Mouse (Mus musculus): ENCODE data around the gene Sftpd. TPM values are rescaled to one million over a fixed set of nuclear protein-coding genes. Genes with fewer than 3 reads are reported as not detected.

Sftpd gene
- not detected in 2 replicates for polyA plus RNA-seq (2012; ENCODE audit: insufficient read depth, low replicate concordance)

- Histone ChIP-seq H3K36me3 (replicated peaks; ENCODE audit: low read length) (no peaks in the 10 kb centered on the region), H3K4me1 (no peaks in the 10 kb centered on the region), H3K27me3 (replicated peaks) (no peaks in the 10 kb centered on the region), H3K9me3 (peaks cover 9% of the 10 kb centered on the region; the same call in 1 of the 2 replicates), H3K4me3 (replicated peaks) (no peak within 1 kb of the TSS)
- TF ChIP-seq FLI1 (IDR thresholded peaks at IDR 0.05; ENCODE audit: low read length) (no peak), GATA1 (IDR thresholded peaks at IDR 0.05; ENCODE audit: borderline replicate concordance, low read length) (no peak)
These were observed at the start of gene Sftpd for GRCm38 (mm10) chr14:41185059-41185821. Gene Sftpd, minus strand, starts transcription at chr14:41185149.

- TF ChIP-seq FLI1 (IDR thresholded peaks at IDR 0.05; ENCODE audit: low read length) (no peak), GATA1 (IDR thresholded peaks at IDR 0.05; ENCODE audit: borderline replicate concordance, low read length) (no peak)
- peaks cover 15% of the 10 kb centered on the region for H3K9me3 ChIP-seq
- no peaks in the 10 kb centered on the region for H3K4me1 ChIP-seq
- H3K4me3 ChIP-seq (replicated peaks) = no peak overlapping the region
- H3K27me3 ChIP-seq (replicated peaks) = no peaks in the 10 kb centered on the region
- no peaks in the 10 kb centered on the region for H3K36me3 ChIP-seq (replicated peaks; ENCODE audit: low read length)
These were observed 13.2 kb upstream of the Sftpd start for GRCm38 (mm10) chr14:41198037-41198730.

GRCm38 (mm10) chr14:41189496-41189895 is 4.5 kb upstream of the Sftpd start:
- TF ChIP-seq GATA1 (IDR thresholded peaks at IDR 0.05; ENCODE audit: borderline replicate concordance, low read length) (no peak), FLI1 (IDR thresholded peaks at IDR 0.05; ENCODE audit: low read length) (no peak)
- H3K36me3 ChIP-seq (replicated peaks; ENCODE audit: low read length) = no peaks in the 10 kb centered on the region
- no peaks in the 10 kb centered on the region for H3K27me3 ChIP-seq (replicated peaks)
- peaks cover 28% of the 10 kb centered on the region for H3K9me3 ChIP-seq
- H3K4me1 ChIP-seq = no peaks in the 10 kb centered on the region
- H3K4me3 ChIP-seq (replicated peaks) = no peak overlapping the region

- Histone ChIP-seq H3K9me3 (no peaks in the 10 kb centered on the region), H3K36me3 (replicated peaks; ENCODE audit: low read length) (no peaks in the 10 kb centered on the region), H3K4me1 (no peaks in the 10 kb centered on the region), H3K27me3 (replicated peaks) (no peaks in the 10 kb centered on the region), H3K4me3 (replicated peaks) (no peak overlapping the region)
- TF ChIP-seq FLI1 (IDR thresholded peaks at IDR 0.05; ENCODE audit: low read length) (no peak), GATA1 (IDR thresholded peaks at IDR 0.05; ENCODE audit: borderline replicate concordance, low read length) (no peak)
These were observed 10.1 kb downstream of the Sftpd start for GRCm38 (mm10) chr14:41174802-41175201.

GRCm38 (mm10) chr14:41170514-41170913 is 14.4 kb downstream of the Sftpd start:
- Histone ChIP-seq H3K4me3 (replicated peaks) (no peak overlapping the region), H3K27me3 (replicated peaks) (no peaks in the 10 kb centered on the region), H3K36me3 (replicated peaks; ENCODE audit: low read length) (no peaks in the 10 kb centered on the region), H3K9me3 (no peaks in the 10 kb centered on the region), H3K4me1 (no peaks in the 10 kb centered on the region)
- TF ChIP-seq GATA1 (IDR thresholded peaks at IDR 0.05; ENCODE audit: borderline replicate concordance, low read length) = no peak
- TF ChIP-seq FLI1 (IDR thresholded peaks at IDR 0.05; ENCODE audit: low read length) = no peak

- Histone ChIP-seq H3K9me3 (no peaks in the 10 kb centered on the region), H3K4me3 (replicated peaks) (no peak overlapping the region), H3K27me3 (replicated peaks) (no peaks in the 10 kb centered on the region), H3K4me1 (no peaks in the 10 kb centered on the region), H3K36me3 (replicated peaks; ENCODE audit: low read length) (no peaks in the 10 kb centered on the region)
- TF ChIP-seq GATA1 (IDR thresholded peaks at IDR 0.05; ENCODE audit: borderline replicate concordance, low read length) (no peak), FLI1 (IDR thresholded peaks at IDR 0.05; ENCODE audit: low read length) (no peak)
These were observed 16.4 kb downstream of the Sftpd start for GRCm38 (mm10) chr14:41168567-41168966.

GRCm38 (mm10) chr14:41167278-41167677 is 17.7 kb downstream of the Sftpd start:
- no peaks in the 10 kb centered on the region for H3K4me1 ChIP-seq
- no peaks in the 10 kb centered on the region for H3K36me3 ChIP-seq (replicated peaks; ENCODE audit: low read length)
- H3K9me3 ChIP-seq = no peaks in the 10 kb centered on the region
- TF ChIP-seq FLI1 (IDR thresholded peaks at IDR 0.05; ENCODE audit: low read length) = no peak
- TF ChIP-seq GATA1 (IDR thresholded peaks at IDR 0.05; ENCODE audit: borderline replicate concordance, low read length) = no peak
- no peak overlapping the region for H3K4me3 ChIP-seq (replicated peaks)
- H3K27me3 ChIP-seq (replicated peaks) = no peaks in the 10 kb centered on the region

- Histone ChIP-seq H3K9me3 (no peaks in the 10 kb centered on the region), H3K27me3 (replicated peaks) (no peaks in the 10 kb centered on the region), H3K36me3 (replicated peaks; ENCODE audit: low read length) (no peaks in the 10 kb centered on the region), H3K4me3 (replicated peaks) (no peak overlapping the region), H3K4me1 (no peaks in the 10 kb centered on the region)
- TF ChIP-seq GATA1 (IDR thresholded peaks at IDR 0.05; ENCODE audit: borderline replicate concordance, low read length) (no peak), FLI1 (IDR thresholded peaks at IDR 0.05; ENCODE audit: low read length) (no peak)
These were observed 22.3 kb downstream of the Sftpd start for GRCm38 (mm10) chr14:41162663-41163062.

GRCm38 (mm10) chr14:41160743-41161142 is 24.2 kb downstream of the Sftpd start:
- H3K9me3 ChIP-seq = no peaks in the 10 kb centered on the region
- no peaks in the 10 kb centered on the region for H3K36me3 ChIP-seq (replicated peaks; ENCODE audit: low read length)
- no peaks in the 10 kb centered on the region for H3K4me1 ChIP-seq

GRCm38 (mm10) chr14:41160076-41160475 is 24.9 kb downstream of the Sftpd start:
- TF ChIP-seq GATA1 (IDR thresholded peaks at IDR 0.05; ENCODE audit: borderline replicate concordance, low read length) = no peak
- TF ChIP-seq FLI1 (IDR thresholded peaks at IDR 0.05; ENCODE audit: low read length) = no peak

More at GRCm38 (mm10) chr14:41160743-41161142, 24.2 kb downstream of the Sftpd start:
- no peak overlapping the region for H3K4me3 ChIP-seq (replicated peaks)
- TF ChIP-seq FLI1 (IDR thresholded peaks at IDR 0.05; ENCODE audit: low read length) (no peak), GATA1 (IDR thresholded peaks at IDR 0.05; ENCODE audit: borderline replicate concordance, low read length) (no peak)
- H3K27me3 ChIP-seq (replicated peaks) = no peaks in the 10 kb centered on the region

More at GRCm38 (mm10) chr14:41160076-41160475, 24.9 kb downstream of the Sftpd start:
- Histone ChIP-seq H3K4me1 (no peaks in the 10 kb centered on the region), H3K36me3 (replicated peaks; ENCODE audit: low read length) (no peaks in the 10 kb centered on the region), H3K4me3 (replicated peaks) (no peak overlapping the region), H3K27me3 (replicated peaks) (no peaks in the 10 kb centered on the region), H3K9me3 (no peaks in the 10 kb centered on the region)

Data from megakaryocyte, embryonic 14.5 days (primary cell).